Mouse (Mus musculus) kidney, embryonic 15.5 days (tissue): ENCODE results near the gene Mcrip2. TPM values are rescaled to one million over a fixed set of nuclear protein-coding genes. Genes with fewer than 3 reads are reported as not detected.
"Not testable (repeated sequence)": the region's sequence is repeated elsewhere in the genome, so short reads cannot be mapped to it uniquely, and the experiment has no call there.

Source experiments
- ATAC-seq: fragments of 200-750 bp; cut with Nextera tagmentation; replicated peaks from 2 replicates; pipeline ENCODE4 v1.8.0; 2017; ENCODE audit warnings: moderate TSS enrichment; ENCODE audit not compliant: low FRiP score
- H3K27ac ChIP-seq: fragments of 300-500 bp; sonication (generic); 2 replicates; pipeline ENCODE4 v1.5.1; 2015; ENCODE audit warnings: mild to moderate bottlenecking, inconsistent platforms
- H3K27me3 ChIP-seq: fragments of 300-500 bp; sonication (generic); 2 replicates; pipeline ENCODE4 v1.6.1; 2015; ENCODE audit warnings: inconsistent platforms
- H3K36me3 ChIP-seq: fragments of 300-500 bp; sonication (generic); 2 replicates; pipeline ENCODE4 v1.6.1; 2015; ENCODE audit warnings: inconsistent platforms
- H3K4me1 ChIP-seq: fragments of 300-500 bp; sonication (generic); 2 replicates; pipeline ENCODE4 v1.6.1; 2015; ENCODE audit warnings: inconsistent platforms
- H3K4me2 ChIP-seq: fragments of 300-500 bp; sonication (generic); 2 replicates; pipeline ENCODE4 v1.6.1; 2015; ENCODE audit warnings: moderate library complexity, mild to moderate bottlenecking, inconsistent platforms
- H3K4me3 ChIP-seq: fragments of 300-500 bp; sonication (generic); replicated peaks from 2 replicates; pipeline ENCODE4 v1.5.1; 2015; ENCODE audit warnings: mild to moderate bottlenecking, inconsistent platforms
- H3K9ac ChIP-seq: fragments of 300-500 bp; sonication (generic); 2 replicates; pipeline ENCODE4 v1.6.1; 2015; ENCODE audit warnings: mild to moderate bottlenecking, inconsistent platforms
- H3K9me3 ChIP-seq: fragments of 300-500 bp; sonication (generic); replicated peaks from 2 replicates; pipeline ENCODE4 v1.6.1; 2016; ENCODE audit warnings: inconsistent platforms
- WGBS: fragments of 180-500 bp; shearing (Covaris S2); methylation state at CpG from one replicate; pipeline ENCODE4 v1.1.7; 2015; ENCODE audit warnings: mixed read lengths; 5-methylcytosine and 5-hydroxymethylcytosine counted together
- polyA plus RNA-seq: library from polyadenylated mRNA; unstranded; fragments of >200 nt; fragmentation: Nextera tagmentation; extraction: Ambion mirVana; gene quantifications from 2 replicates; pipeline ENCODE4 v1.2.1, GENCODE M21; 2015

The Mcrip2 gene
- polyA plus RNA-seq, 1 experiment from 2014 or later: 55.1 TPM

- no peaks in the 10 kb centered on the region for H3K27me3 ChIP-seq
- H3K27ac ChIP-seq: no peak overlapping the region
- no peak overlapping the region for H3K4me2 ChIP-seq
- peaks cover 39% of the 10 kb centered on the region for H3K4me1 ChIP-seq
- 81% methylated on average over 3 of the region's 3 CpGs for WGBS
- no peak for ATAC-seq
- no peaks in the 10 kb centered on the region for H3K9me3 ChIP-seq
- H3K4me3 ChIP-seq: no peak overlapping the region
- no peak overlapping the region for H3K9ac ChIP-seq
- H3K36me3 ChIP-seq: peaks cover 1% of the 10 kb centered on the region
These were observed 4.1 kb upstream of the Mcrip2 start for GRCm38 (mm10) chr17:25872676-25873075.

GRCm38 (mm10) chr17:25871566-25871965 is 3.0 kb upstream of the Mcrip2 start:
- H3K27me3 ChIP-seq, ATAC-seq, H3K36me3 ChIP-seq, H3K4me2 ChIP-seq, H3K9ac ChIP-seq, H3K4me3 ChIP-seq, H3K9me3 ChIP-seq, H3K27ac ChIP-seq: not testable (repeated sequence)
- H3K4me1 ChIP-seq: peaks cover 43% of the 10 kb centered on the region

GRCm38 (mm10) chr17:25869954-25870353 is 1.4 kb upstream of the Mcrip2 start:
- 92% methylated on average over 2 of the region's 2 CpGs for whole genome bisulfite sequencing
- peaks cover 37% of the 10 kb centered on the region for H3K4me1 ChIP-seq
- H3K9ac ChIP-seq: no peak overlapping the region
- no peaks in the 10 kb centered on the region for H3K9me3 ChIP-seq
- no peak for ATAC-seq
- H3K36me3 ChIP-seq: no peaks in the 10 kb centered on the region
- no peak overlapping the region for H3K27ac ChIP-seq
- no peaks in the 10 kb centered on the region for H3K27me3 ChIP-seq
- H3K4me2 ChIP-seq: no peak overlapping the region
- H3K4me3 ChIP-seq: no peak overlapping the region

GRCm38 (mm10) chr17:25869498-25869897 is 934 bp upstream of the Mcrip2 start:
- Histone ChIP-seq H3K4me1 (peaks cover 36% of the 10 kb centered on the region), H3K27me3 (no peaks in the 10 kb centered on the region), H3K27ac (no peak overlapping the region), H3K9ac (no peak overlapping the region), H3K9me3 (no peaks in the 10 kb centered on the region), H3K36me3 (peaks cover 2% of the 10 kb centered on the region; the same call in 1 of the 2 replicates), H3K4me3 (no peak overlapping the region), H3K4me2 (no peak overlapping the region)
- 88% methylated on average over 8 of the region's 8 CpGs for WGBS
- ATAC-seq: no peak

- WGBS: under 1% methylated on average over 42 of the region's 42 CpGs
- H3K9me3 ChIP-seq: no peaks in the 10 kb centered on the region
- peaks cover 25% of the 10 kb centered on the region for H3K4me1 ChIP-seq
- no peaks in the 10 kb centered on the region for H3K27me3 ChIP-seq
- H3K27ac ChIP-seq: peak overlapping the region; percentile 86
- H3K36me3 ChIP-seq: peaks cover 13% of the 10 kb centered on the region
- ATAC-seq: peak; percentile 69
- peak overlapping the region; percentile 96 for H3K4me2 ChIP-seq
- peak overlapping the region; percentile 82 for H3K4me3 ChIP-seq
- H3K9ac ChIP-seq: peak overlapping the region; percentile 70
These were observed 546 bp downstream of the Mcrip2 start for GRCm38 (mm10) chr17:25867836-25868600.

GRCm38 (mm10) chr17:25867509-25867835 is 1.1 kb downstream of the Mcrip2 start:
- H3K27ac ChIP-seq: peak overlapping the region; percentile 86
- H3K4me2 ChIP-seq: peak overlapping the region; percentile 96
- peak overlapping the region; percentile 82 for H3K4me3 ChIP-seq
- H3K9ac ChIP-seq: peak overlapping the region; percentile 70
- H3K36me3 ChIP-seq: peaks cover 13% of the 10 kb centered on the region
- no peaks in the 10 kb centered on the region for H3K27me3 ChIP-seq
- H3K9me3 ChIP-seq: no peaks in the 10 kb centered on the region
- ATAC-seq: 0 out of 2 replicates have a peak, but pooled peaks have one; percentile 16
- peaks cover 25% of the 10 kb centered on the region for H3K4me1 ChIP-seq
- 7% methylated on average over 7 of the region's 7 CpGs for WGBS

GRCm38 (mm10) chr17:25866172-25866571 is 2.4 kb downstream of the Mcrip2 start:
- H3K9me3 ChIP-seq: no peaks in the 10 kb centered on the region
- H3K4me3 ChIP-seq: no peak overlapping the region
- H3K27me3 ChIP-seq: no peaks in the 10 kb centered on the region
- H3K9ac ChIP-seq: no peak overlapping the region
- H3K36me3 ChIP-seq: peaks cover 13% of the 10 kb centered on the region
- H3K4me2 ChIP-seq: no peak overlapping the region
- peaks cover 32% of the 10 kb centered on the region for H3K4me1 ChIP-seq
- no peak for ATAC-seq
- 86% methylated on average over 3 of the region's 3 CpGs for WGBS
- no peak overlapping the region for H3K27ac ChIP-seq

GRCm38 (mm10) chr17:25865288-25865687 is 3.3 kb downstream of the Mcrip2 start:
- H3K4me3 ChIP-seq: no peak overlapping the region
- no peak for ATAC-seq
- WGBS: 91% methylated on average over 11 of the region's 11 CpGs
- no peak overlapping the region for H3K27ac ChIP-seq
- H3K4me2 ChIP-seq: no peak overlapping the region
- peaks cover 39% of the 10 kb centered on the region for H3K4me1 ChIP-seq
- no peaks in the 10 kb centered on the region for H3K27me3 ChIP-seq
- no peak overlapping the region for H3K9ac ChIP-seq
- H3K36me3 ChIP-seq: peaks cover 13% of the 10 kb centered on the region
- no peaks in the 10 kb centered on the region for H3K9me3 ChIP-seq

GRCm38 (mm10) chr17:25864311-25864710 is 4.3 kb downstream of the Mcrip2 start:
- 85% methylated on average over 14 of the region's 14 CpGs for WGBS
- Histone ChIP-seq H3K36me3 (peaks cover 13% of the 10 kb centered on the region), H3K9ac (no peak overlapping the region), H3K4me1 (peaks cover 43% of the 10 kb centered on the region), H3K27ac (no peak overlapping the region), H3K4me3 (no peak overlapping the region), H3K27me3 (no peaks in the 10 kb centered on the region), H3K4me2 (no peak overlapping the region), H3K9me3 (no peaks in the 10 kb centered on the region)
- no peak for ATAC-seq

- H3K27ac ChIP-seq: no peak overlapping the region
- H3K27me3 ChIP-seq: no peaks in the 10 kb centered on the region
- WGBS: 87% methylated on average over 6 of the region's 6 CpGs
- no peak overlapping the region for H3K9ac ChIP-seq
- no peak overlapping the region for H3K4me3 ChIP-seq
- H3K9me3 ChIP-seq: no peaks in the 10 kb centered on the region
- H3K4me2 ChIP-seq: no peak overlapping the region
- ATAC-seq: no peak
- peaks cover 13% of the 10 kb centered on the region for H3K36me3 ChIP-seq
- H3K4me1 ChIP-seq: peaks cover 38% of the 10 kb centered on the region
These were observed 4.9 kb downstream of the Mcrip2 start for GRCm38 (mm10) chr17:25863681-25864080.

GRCm38 (mm10) chr17:25861704-25862612 is 6.6 kb downstream of the Mcrip2 start:
- Histone ChIP-seq H3K4me2 (peak overlapping the region; percentile 76), H3K36me3 (peaks cover 14% of the 10 kb centered on the region), H3K9ac (peak overlapping the region; percentile 68), H3K27me3 (no peaks in the 10 kb centered on the region), H3K4me3 (peak overlapping the region; percentile 57), H3K9me3 (no peaks in the 10 kb centered on the region), H3K4me1 (peaks cover 25% of the 10 kb centered on the region), H3K27ac (peak overlapping the region; percentile 85)
- WGBS: 13% methylated on average over 6 of the region's 6 CpGs
- ATAC-seq: no peak
